Mouse (Mus musculus) adipocyte (in vitro differentiated cells): ENCODE measurements around the gene Lrriq4.

ENCODE experiments used
- DNase-seq: peaks from one replicate; pipeline ENCODE4 v3.0.0-alpha.2; 2016; ENCODE audit warnings: low spot score

Gene Lrriq4

GRCm38 (mm10) chr3:30644207-30644606 lies at the start of gene Lrriq4:
Gene Lrriq4, plus strand, starts transcription at chr3:30644507.
- DNase-seq: no peak

- DNase-seq: no peak
These were observed 49.0 kb upstream of the Lrriq4 start for GRCm38 (mm10) chr3:30595111-30595832.

GRCm38 (mm10) chr3:30597271-30597670 lies 47.0 kb upstream of the Lrriq4 start:
- DNase-seq: no peak

GRCm38 (mm10) chr3:30599711-30600545 lies 44.4 kb upstream of the Lrriq4 start, which contains the start of gene Actrt3:
Gene Actrt3, minus strand, starts transcription at chr3:30599939.
- DNase-seq: no peak

GRCm38 (mm10) chr3:30600717-30601116 lies 43.6 kb upstream of the Lrriq4 start:
- no peak for DNase-seq

- DNase-seq: peak; percentile 87
These were observed 43.1 kb upstream of the Lrriq4 start for GRCm38 (mm10) chr3:30601175-30601574.

- DNase-seq: no peak
These were observed 42.7 kb upstream of the Lrriq4 start for GRCm38 (mm10) chr3:30601610-30602064.

GRCm38 (mm10) chr3:30602065-30602739 lies 42.1 kb upstream of the Lrriq4 start, which contains the start of gene Mynn:
Gene Mynn, plus strand, starts transcription at chr3:30602065.
- peak; percentile 98 for DNase-seq

GRCm38 (mm10) chr3:30602740-30603098 lies 41.6 kb upstream of the Lrriq4 start:
- DNase-seq: peak; percentile 94

GRCm38 (mm10) chr3:30603256-30603655 lies 41.1 kb upstream of the Lrriq4 start:
- peak; percentile 50 for DNase-seq

GRCm38 (mm10) chr3:30608999-30609398 lies 35.3 kb upstream of the Lrriq4 start:
- DNase-seq: no peak

GRCm38 (mm10) chr3:30610930-30611329 lies 33.4 kb upstream of the Lrriq4 start:
- DNase-seq: no peak

- no peak for DNase-seq
These were observed 24.2 kb upstream of the Lrriq4 start for GRCm38 (mm10) chr3:30620132-30620531.

- peak; percentile 40 for DNase-seq
These were observed 10.6 kb upstream of the Lrriq4 start for GRCm38 (mm10) chr3:30633681-30634080.

GRCm38 (mm10) chr3:30635629-30636028 lies 8.7 kb upstream of the Lrriq4 start:
- no peak for DNase-seq

GRCm38 (mm10) chr3:30646761-30647160 lies 2.5 kb downstream of the Lrriq4 start:
- DNase-seq: no peak

- no peak for DNase-seq
These were observed 3.3 kb downstream of the Lrriq4 start, which contains the start of gene Lrrc34 for GRCm38 (mm10) chr3:30647440-30648090. Gene Lrrc34, minus strand, starts transcription at chr3:30647869.

- DNase-seq: no peak
These were observed 4.2 kb downstream of the Lrriq4 start for GRCm38 (mm10) chr3:30648466-30648865.

- no peak for DNase-seq
These were observed 5.9 kb downstream of the Lrriq4 start for GRCm38 (mm10) chr3:30650062-30650841.

GRCm38 (mm10) chr3:30655937-30656336 lies 11.6 kb downstream of the Lrriq4 start:
- DNase-seq: no peak

- no peak for DNase-seq
These were observed 14.2 kb downstream of the Lrriq4 start for GRCm38 (mm10) chr3:30658486-30658885.
